9 mouse cellular contexts compared by ENCODE assay signal in genomic region chr5:122219655-122220629, GRCm38 (mm10). TPM values are rescaled to one million over a fixed set of nuclear protein-coding genes. Genes with fewer than 3 reads are reported as not detected.
DNase-seq lines count a peak whose midpoint lies in the region; ATAC-seq and TF ChIP-seq lines count a peak whose summit lies in the region.
"Had no signal": no experiment of that assay in that cellular context is flagged by ENCODE, and none has a peak within 500 bp of the region (broad histone marks: within the 10 kb centered on the region; RNA-seq: fewer than 3 reads in every experiment).

No protein-coding gene starts in this region.

- no peaks in the 10 kb centered on the region for H3K9me3 ChIP-seq in neural tube, embryonic 14.5 days (ENCODE audit: control insufficient read depth, low read length)
- no peaks in the 10 kb centered on the region for H3K9me3 ChIP-seq in neural tube, embryonic 15.5 days (replicated peaks)

- H3K36me3 ChIP-seq in neural tube, embryonic 14.5 days (ENCODE audit: control insufficient read depth, insufficient read depth, low read length), result no peaks in the 10 kb centered on the region
- no peaks in the 10 kb centered on the region for H3K36me3 ChIP-seq in neural tube, embryonic 15.5 days
- H3K36me3 ChIP-seq in kidney, adult 2 months (ENCODE audit: control insufficient read depth, insufficient read depth, low read length), result no peaks in the 10 kb centered on the region

- TF ChIP-seq CTCF in kidney, adult 2 months (conservative IDR thresholded peaks at IDR 0.05; ENCODE audit: insufficient read depth, insufficient read length, low read depth, low read length), result no peak
- no peak for TF ChIP-seq CTCF in gastrocnemius, adult 2 months (IDR thresholded peaks at IDR 0.05)

- ATAC-seq in neural tube, embryonic 14.5 days (ENCODE audit: low read depth), result no peak
- ATAC-seq in neural tube, embryonic 15.5 days (ENCODE audit: low FRiP score), result no peak
- ATAC-seq in monocyte, adult 5-6 weeks (replicated peaks; ENCODE audit: insufficient number of reproducible peaks, low FRiP score, low TSS enrichment, poor library complexity, severe bottlenecking), result peak; percentile 30

- H3K4me2 ChIP-seq in neural tube, embryonic 14.5 days (ENCODE audit: low read depth, low read length), result no peak overlapping the region
- no peak overlapping the region for H3K4me2 ChIP-seq in neural tube, embryonic 15.5 days
- H3K4me2 ChIP-seq: lung, embryonic 14.5 days had no signal

- H3K4me3 ChIP-seq in neural tube, embryonic 14.5 days (ENCODE audit: low read depth, low read length), result no peak overlapping the region
- no peak overlapping the region for H3K4me3 ChIP-seq in neural tube, embryonic 15.5 days (replicated peaks)
- H3K4me3 ChIP-seq in kidney, adult 2 months (ENCODE audit: insufficient read depth, low read depth, low read length), result no peak overlapping the region
- no peak overlapping the region for H3K4me3 ChIP-seq in gastrocnemius, adult 2 months

- H3K4me1 ChIP-seq in neural tube, embryonic 14.5 days (ENCODE audit: control insufficient read depth, insufficient read depth, low read length), result no peaks in the 10 kb centered on the region
- H3K4me1 ChIP-seq in neural tube, embryonic 15.5 days, result 0 out of 2 replicates have a peak, but pooled peaks cover 3% of the 10 kb centered on the region
- H3K4me1 ChIP-seq in kidney, adult 2 months (ENCODE audit: control insufficient read depth, insufficient read depth, low read length), result peaks cover 13% of the 10 kb centered on the region

- no peak overlapping the region for H3K27ac ChIP-seq in neural tube, embryonic 14.5 days (ENCODE audit: low read depth, low read length)
- no peak overlapping the region for H3K27ac ChIP-seq in neural tube, embryonic 15.5 days (replicated peaks)
- H3K27ac ChIP-seq in kidney, adult 2 months (ENCODE audit: insufficient read depth, low read depth, low read length), result peak overlapping the region; percentile 79
- H3K27ac ChIP-seq in gastrocnemius, adult 2 months, result no peak overlapping the region

- intact Hi-C loops in gastrocnemius, adult 2 months (cut with DNase I), result no loop called here

- H3K9ac ChIP-seq in neural tube, embryonic 14.5 days (replicated peaks; ENCODE audit: low read depth, low read length), result 0 out of 2 replicates have a peak overlapping the region, but pooled peaks have one; percentile 7
- H3K9ac ChIP-seq in neural tube, embryonic 15.5 days (replicated peaks), result no peak overlapping the region
- H3K9ac ChIP-seq: lung, embryonic 14.5 days had no signal

- WGBS in neural tube, embryonic 14.5 days, result 75% methylated on average over 18 of the region's 18 CpGs
- WGBS in neural tube, embryonic 15.5 days, result 77% methylated on average over 18 of the region's 18 CpGs
- 24% methylated on average over 18 of the region's 18 CpGs for WGBS in kidney, adult 2 months

- TF ChIP-seq POLR2A in kidney, adult 2 months (IDR thresholded peaks at IDR 0.05; ENCODE audit: low read depth, low read length), result no peak

- peak; percentile 78 for DNase-seq in kidney, adult 2 months
- DNase-seq in gastrocnemius, adult 2 months, result no peak
- DNase-seq in cerebellum, adult 8-10 months, result no peak
- no peak for DNase-seq in gastrocnemius, adult 18-20 months (ENCODE audit: low spot score)
- no peak for DNase-seq in retina, embryonic 14.5 days (ENCODE audit: low spot score)
- DNase-seq: lung, embryonic 14.5 days had no signal

- no peaks in the 10 kb centered on the region for H3K27me3 ChIP-seq in neural tube, embryonic 14.5 days (ENCODE audit: control insufficient read depth, insufficient read depth, low read length)
- H3K27me3 ChIP-seq in neural tube, embryonic 15.5 days (replicated peaks), result no peaks in the 10 kb centered on the region
- no peaks in the 10 kb centered on the region for H3K27me3 ChIP-seq in kidney, adult 2 months (replicated peaks; ENCODE audit: control insufficient read depth, insufficient read depth, low read length)

RNA-seq across cellular contexts. Expression of gene Hvcn1, which starts 13.3 kb away (rescaled TPM):
- polyA plus RNA-seq in neural tube, embryonic 14.5 days (2014; fragmentation: Nextera tagmentation; extraction: Ambion mirVana), result 0.72 and 0.84 TPM in 2 replicates
- 1.3 and 4.1 TPM in 2 replicates for polyA plus RNA-seq in neural tube, embryonic 15.5 days (2015; fragmentation: Nextera tagmentation; extraction: Ambion mirVana)
- 6.4 and 13.1 TPM in 2 replicates for polyA plus RNA-seq in kidney, adult 2 months (2012; rRNA removed)
- 25.7 to 39.4 TPM (median 30.3 TPM) in 3 replicates for total RNA-seq in monocyte, adult 5-6 weeks (2017)
- total RNA-seq in gastrocnemius, adult 2 months (2021), result under 1 TPM; 0.28 to 0.61 TPM
- 1 to 10 TPM in 1 of 2 experiments, under 1 TPM in 1; 0.80 to 1.2 TPM for total RNA-seq in gastrocnemius, adult 18-20 months (2021)

RNA-seq across cellular contexts. Expression of gene Tctn1, which starts 44.3 kb away (rescaled TPM):
- 5.5 and 7.1 TPM in 2 replicates for polyA plus RNA-seq in neural tube, embryonic 14.5 days (2014; fragmentation: Nextera tagmentation; extraction: Ambion mirVana)
- polyA plus RNA-seq in neural tube, embryonic 15.5 days (2015; fragmentation: Nextera tagmentation; extraction: Ambion mirVana), result 5.8 and 6.0 TPM in 2 replicates
- 18.2 and 23.2 TPM in 2 replicates for polyA plus RNA-seq in kidney, adult 2 months (2012; rRNA removed)
- 1.1 to 4.4 TPM (median 2.0 TPM) in 3 replicates for total RNA-seq in monocyte, adult 5-6 weeks (2017)
- 1 to 10 TPM; 1.8 to 2.0 TPM for total RNA-seq in gastrocnemius, adult 2 months (2021)
- total RNA-seq in gastrocnemius, adult 18-20 months (2021), result 1 to 10 TPM; 1.3 to 2.0 TPM

Comparison
In these comparisons a context has a peak if more than half of its experiments do, and no peak if none do; other contexts are left out.
1. RNA of gene Hvcn1, which starts 13.3 kb away (total RNA-seq): 25.7 to 39.4 TPM in monocyte, adult 5-6 weeks; 0.80 to 1.2 TPM in gastrocnemius, adult 18-20 months and 0.28 to 0.61 TPM in gastrocnemius, adult 2 months; every median in the first group is over 10 times any median in the second.